Mouse (Mus musculus): ENCODE data around the gene Hif3a.

- TF ChIP-seq CTCF (IDR thresholded peaks at IDR 0.05; ENCODE audit: borderline replicate concordance, control insufficient read depth, extremely low read depth, insufficient read depth, low read length, poor library complexity) = no peak
- TF ChIP-seq POLR2A (IDR thresholded peaks at IDR 0.05; ENCODE audit: control insufficient read depth, extremely low read depth, insufficient read depth, low read length, poor library complexity) = no peak
These were observed 29.1 kb upstream of the Hif3a start for GRCm38 (mm10) chr7:17091280-17091679.
